Mouse (Mus musculus): ENCODE measurements around the gene Sh2b2.
A peak's percentile ranks its signal among the peaks of the same experiment; 100 is the strongest.

- no peak for TF ChIP-seq CTCF (IDR thresholded peaks at IDR 0.05)
- peak; percentile 83 for TF ChIP-seq EP300 (IDR thresholded peaks at IDR 0.05; ENCODE audit: insufficient read depth, low read depth, low read length)
Observed at GRCm38 (mm10) chr5:136201832-136202231, 44.5 kb downstream of the Sh2b2 start.

All from heart, adult 2 months (tissue).